9 mouse cellular contexts compared by ENCODE assay signal in genomic region chr7:29231517-29231916, GRCm38 (mm10). TPM values are rescaled to one million over a fixed set of nuclear protein-coding genes. Genes with fewer than 3 reads are reported as not detected.
A peak's percentile ranks its signal among the peaks of the same experiment; 100 is the strongest.
DNase-seq lines count a peak whose midpoint lies in the region; ATAC-seq and TF ChIP-seq lines count a peak whose summit lies in the region.
"Had no signal": no experiment of that assay in that cellular context is flagged by ENCODE, and none has a peak within 500 bp of the region (broad histone marks: within the 10 kb centered on the region; RNA-seq: fewer than 3 reads in every experiment).

No protein-coding gene starts in this region.

- peak overlapping the region; percentile 69 for H3K4me3 ChIP-seq in heart, embryonic 10.5 days
- peak overlapping the region; percentile 85 for H3K4me3 ChIP-seq in E14TG2a.4 (replicated peaks; ENCODE audit: low read length)
- H3K4me3 ChIP-seq in heart, embryonic 12.5 days = peak overlapping the region; percentile 64
- peak overlapping the region; percentile 60 for H3K4me3 ChIP-seq in liver, embryonic 13.5 days (replicated peaks)

- no peaks in the 10 kb centered on the region for H3K9me3 ChIP-seq in heart, embryonic 10.5 days
- H3K9me3 ChIP-seq in E14TG2a.4 (ENCODE audit: low read length) = no peaks in the 10 kb centered on the region
- no peaks in the 10 kb centered on the region for H3K9me3 ChIP-seq in heart, embryonic 12.5 days (replicated peaks)
- H3K9me3 ChIP-seq in liver, embryonic 13.5 days (replicated peaks) = no peaks in the 10 kb centered on the region

- H3K27me3 ChIP-seq in heart, embryonic 10.5 days (ENCODE audit: insufficient read depth, poor library complexity, severe bottlenecking) = peaks cover 45% of the 10 kb centered on the region
- peaks cover 54% of the 10 kb centered on the region for H3K27me3 ChIP-seq in E14TG2a.4 (ENCODE audit: insufficient read depth, low read length)
- H3K27me3 ChIP-seq in heart, embryonic 12.5 days (replicated peaks) = peaks cover 23% of the 10 kb centered on the region
- peaks cover 41% of the 10 kb centered on the region for H3K27me3 ChIP-seq in liver, embryonic 13.5 days

- H3K4me1 ChIP-seq in heart, embryonic 10.5 days = peaks cover 15% of the 10 kb centered on the region
- peaks cover 26% of the 10 kb centered on the region for H3K4me1 ChIP-seq in E14TG2a.4 (replicated peaks; ENCODE audit: low read depth, low read length)
- peaks cover 22% of the 10 kb centered on the region for H3K4me1 ChIP-seq in heart, embryonic 12.5 days (replicated peaks)
- peaks cover 14% of the 10 kb centered on the region for H3K4me1 ChIP-seq in liver, embryonic 13.5 days (replicated peaks)

- no peak for ATAC-seq in heart, embryonic 12.5 days (ENCODE audit: insufficient number of reproducible peaks, low FRiP score)
- ATAC-seq in liver, embryonic 13.5 days (ENCODE audit: low read depth) = no peak

- no peak for TF ChIP-seq CTCF in E14TG2a.4 (conservative IDR thresholded peaks at IDR 0.05; ENCODE audit: low read length)

- H3K27ac ChIP-seq in heart, embryonic 10.5 days = 0 out of 2 replicates have a peak overlapping the region, but pooled peaks have one; percentile 89
- peak overlapping the region; percentile 60 for H3K27ac ChIP-seq in heart, embryonic 12.5 days (ENCODE audit: poor library complexity, severe bottlenecking)
- H3K27ac ChIP-seq in liver, embryonic 13.5 days = no peak overlapping the region

- peak overlapping the region; percentile 86 for H3K4me2 ChIP-seq in heart, embryonic 12.5 days
- peak overlapping the region; percentile 71 for H3K4me2 ChIP-seq in liver, embryonic 13.5 days

- intact Hi-C loops in left cerebral cortex, postnatal 14 days (cut with DNase I) = no loop called here

- WGBS in heart, embryonic 10.5 days = 33% methylated on average over 3 of the region's 3 CpGs
- 42% methylated on average over 3 of the region's 3 CpGs for WGBS in heart, embryonic 12.5 days
- 40% methylated on average over 3 of the region's 3 CpGs for WGBS in liver, embryonic 13.5 days (ENCODE audit: insufficient replicate concordance)

- H3K36me3 ChIP-seq in heart, embryonic 10.5 days = no peaks in the 10 kb centered on the region
- no peaks in the 10 kb centered on the region for H3K36me3 ChIP-seq in E14TG2a.4 (ENCODE audit: insufficient read depth, low read length)
- H3K36me3 ChIP-seq in heart, embryonic 12.5 days = no peaks in the 10 kb centered on the region
- H3K36me3 ChIP-seq in liver, embryonic 13.5 days = no peaks in the 10 kb centered on the region

- DNase-seq in heart, embryonic 10.5 days (ENCODE audit: low spot score) = no peak
- DNase-seq in heart, postnatal 4 days = no peak
- DNase-seq in liver, embryonic 13.5 days = no peak
- DNase-seq in B cell, adult 2 months = no peak
- DNase-seq in urinary bladder, postnatal 36 days (ENCODE audit: low spot score in 2 of 2) = no peak
- no peak for DNase-seq in left cerebral cortex, postnatal 14 days (ENCODE audit: low spot score in 2 of 2)
- DNase-seq: layer of hippocampus, postnatal 36 days had no signal

- H3K9ac ChIP-seq in heart, embryonic 12.5 days = peak overlapping the region; percentile 81
- no peak overlapping the region for H3K9ac ChIP-seq in liver, embryonic 13.5 days

RNA-seq across cellular contexts. Expression of gene Kcnk6, which starts 0.8 kb away (rescaled TPM):
- 1.7 and 2.4 TPM in 2 replicates for polyA plus RNA-seq in heart, embryonic 10.5 days (2016; fragmentation: Nextera tagmentation; extraction: Ambion mirVana)
- 1 to 10 TPM; 5.3 to 5.7 TPM for total RNA-seq in heart, postnatal 4 days (2021)
- polyA plus RNA-seq in heart, embryonic 12.5 days (2016; fragmentation: Nextera tagmentation; extraction: Ambion mirVana) = 3.4 and 4.3 TPM in 2 replicates
- 1.5 and 1.6 TPM in 2 replicates for polyA plus RNA-seq in liver, embryonic 13.5 days (2015; fragmentation: Nextera tagmentation; extraction: Ambion mirVana)
- 1 to 10 TPM; 3.0 to 3.5 TPM for total RNA-seq in left cerebral cortex, postnatal 14 days (2021)

RNA-seq across cellular contexts. Expression of gene Yif1b, which starts 6.6 kb away (rescaled TPM):
- 126 and 131 TPM in 2 replicates for polyA plus RNA-seq in heart, embryonic 10.5 days (2016; fragmentation: Nextera tagmentation; extraction: Ambion mirVana)
- 10 to 100 TPM; 81.5 to 82.5 TPM for total RNA-seq in heart, postnatal 4 days (2021)
- 99.4 and 104 TPM in 2 replicates for polyA plus RNA-seq in heart, embryonic 12.5 days (2016; fragmentation: Nextera tagmentation; extraction: Ambion mirVana)
- 49.5 and 51.2 TPM in 2 replicates for polyA plus RNA-seq in liver, embryonic 13.5 days (2015; fragmentation: Nextera tagmentation; extraction: Ambion mirVana)
- total RNA-seq in left cerebral cortex, postnatal 14 days (2021) = 10 to 100 TPM; 48.4 to 50.9 TPM

RNA-seq across cellular contexts. Expression of gene 2200002D01Rik, which starts 16.7 kb away (rescaled TPM):
- polyA plus RNA-seq in heart, embryonic 10.5 days (2016; fragmentation: Nextera tagmentation; extraction: Ambion mirVana) = 8.2 and 9.7 TPM in 2 replicates
- 1 to 10 TPM; 4.4 to 8.1 TPM for total RNA-seq in heart, postnatal 4 days (2021)
- polyA plus RNA-seq in heart, embryonic 12.5 days (2016; fragmentation: Nextera tagmentation; extraction: Ambion mirVana) = 9.2 and 11.7 TPM in 2 replicates
- polyA plus RNA-seq in liver, embryonic 13.5 days (2015; fragmentation: Nextera tagmentation; extraction: Ambion mirVana) = 3.1 and 4.4 TPM in 2 replicates
- not detected for total RNA-seq in left cerebral cortex, postnatal 14 days (2021)
- total RNA-seq: layer of hippocampus, postnatal 36 days had no signal

RNA-seq across cellular contexts. Expression of gene Catsperg1, which starts 17.7 kb away (rescaled TPM):
- 0.14 and 0.59 TPM in 2 replicates for polyA plus RNA-seq in heart, embryonic 10.5 days (2016; fragmentation: Nextera tagmentation; extraction: Ambion mirVana)
- under 1 TPM; 0.56 to 0.60 TPM for total RNA-seq in heart, postnatal 4 days (2021)
- polyA plus RNA-seq in heart, embryonic 12.5 days (2016; fragmentation: Nextera tagmentation; extraction: Ambion mirVana) = 0.38 and 0.44 TPM in 2 replicates
- polyA plus RNA-seq in liver, embryonic 13.5 days (2015; fragmentation: Nextera tagmentation; extraction: Ambion mirVana) = 0.09 and 0.22 TPM in 2 replicates
- total RNA-seq in left cerebral cortex, postnatal 14 days (2021) = 1 to 10 TPM; 1.3 to 1.5 TPM

RNA-seq across cellular contexts. Expression of gene Spint2, which starts 50.2 kb away (rescaled TPM):
- 32.4 and 63.4 TPM in 2 replicates for polyA plus RNA-seq in heart, embryonic 10.5 days (2016; fragmentation: Nextera tagmentation; extraction: Ambion mirVana)
- 10 to 100 TPM; 71.2 to 73.7 TPM for total RNA-seq in heart, postnatal 4 days (2021)
- 87.7 and 90.4 TPM in 2 replicates for polyA plus RNA-seq in heart, embryonic 12.5 days (2016; fragmentation: Nextera tagmentation; extraction: Ambion mirVana)
- polyA plus RNA-seq in liver, embryonic 13.5 days (2015; fragmentation: Nextera tagmentation; extraction: Ambion mirVana) = 24.9 and 25.2 TPM in 2 replicates
- 10 to 100 TPM; 11.5 to 19.4 TPM for total RNA-seq in left cerebral cortex, postnatal 14 days (2021)
